Mouse (Mus musculus) MEL (cell line): Measurements from ENCODE around the gene Herc4. TPM values are rescaled to one million over a fixed set of nuclear protein-coding genes. Genes with fewer than 3 reads are reported as not detected.

Experiments used
- DNase-seq: peaks from one replicate; pipeline ENCODE4 v3.0.0; 2011; ENCODE audit warnings: low read depth, low spot score
- H3K27ac ChIP-seq: 2 replicates; pipeline ENCODE4 v1.5.1; 2012; ENCODE audit warnings: low read depth, mild to moderate bottlenecking, control low read depth, low read length, moderate library complexity; ENCODE audit not compliant: control insufficient read depth
- H3K27me3 ChIP-seq, 2 experiments: fragments of 150-350 bp in 1 of 2; sonication (generic) in 1 of 2; 2 replicates each; pipeline ENCODE4 v1.6.1; 2012; ENCODE audit warnings: low read length in 2 of 2, mild to moderate bottlenecking in 2 of 2, improper control_type of control experiment in 1 of 2, moderate library complexity in 1 of 2; ENCODE audit not compliant: insufficient read depth in 2 of 2, control insufficient read depth in 1 of 2
- H3K36me3 ChIP-seq, 2 experiments: 2 replicates each; pipeline ENCODE4 v1.6.1; 2012 to 2014; ENCODE audit warnings: low read length in 2 of 2, improper control_type of control experiment in 1 of 2, inconsistent platforms in 1 of 2, mild to moderate bottlenecking in 1 of 2; ENCODE audit not compliant: insufficient read depth in 2 of 2, control insufficient read depth in 1 of 2
- H3K4me1 ChIP-seq, 2 experiments: fragments of 150-350 bp in 1 of 2; sonication (generic) in 1 of 2; 2 replicates each; pipeline ENCODE4 v1.6.1; 2012; ENCODE audit warnings: low read length in 2 of 2, improper control_type of control experiment in 1 of 2, mild to moderate bottlenecking in 1 of 2; ENCODE audit not compliant: insufficient read depth in 2 of 2, control insufficient read depth in 1 of 2
- H3K4me3 ChIP-seq, 2 experiments: fragments of 150-350 bp in 1 of 2; sonication (generic) in 1 of 2; 2 replicates each; pipeline ENCODE4 v1.5.1; 2012; ENCODE audit warnings: low read depth in 2 of 2, low read length in 2 of 2, mild to moderate bottlenecking in 2 of 2, moderate library complexity in 2 of 2, control low read depth in 1 of 2, improper control_type of control experiment in 1 of 2; ENCODE audit not compliant: control insufficient read depth in 1 of 2, insufficient read depth in 1 of 2
- H3K79me2 ChIP-seq: 2 replicates; pipeline ENCODE4 v1.6.1; 2012; ENCODE audit warnings: mild to moderate bottlenecking, low read length, moderate library complexity; ENCODE audit not compliant: control insufficient read depth, poor library complexity, insufficient read depth
- H3K9ac ChIP-seq: 2 replicates; pipeline ENCODE4 v1.6.1; 2012; ENCODE audit warnings: low read depth, mild to moderate bottlenecking, control low read depth, low read length, moderate library complexity; ENCODE audit not compliant: control insufficient read depth, poor library complexity, severe bottlenecking
- H3K9me3 ChIP-seq: fragments of 150-350 bp; sonication (generic); replicated peaks from 2 replicates; pipeline ENCODE4 v1.6.1; 2012; ENCODE audit warnings: mild to moderate bottlenecking, low read length, improper control_type of control experiment, moderate library complexity; ENCODE audit not compliant: insufficient read depth
- BHLHE40 ChIP-seq: IDR thresholded peaks from 2 replicates; pipeline ENCODE4 v1.6.1; 2012; ENCODE audit warnings: low read depth, mild to moderate bottlenecking, inconsistent platforms, low read length, improper control_type of control experiment, borderline replicate concordance
- CHD1 ChIP-seq: IDR thresholded peaks from 2 replicates; pipeline ENCODE4 v1.6.1; 2012; ENCODE audit warnings: low read depth, mild to moderate bottlenecking, inconsistent platforms, low read length, improper control_type of control experiment
- EP300 ChIP-seq, 2 experiments: IDR thresholded peaks; 2 replicates each; pipeline ENCODE4 v1.6.1; 2011; ENCODE audit warnings: improper control_type of control experiment in 2 of 2, low read length in 2 of 2, low read depth in 1 of 2, mild to moderate bottlenecking in 1 of 2
- GATA1 ChIP-seq: IDR thresholded peaks from 2 replicates; pipeline ENCODE4 v1.6.1; 2011; ENCODE audit warnings: low read depth, low read length, improper control_type of control experiment
- MAFK ChIP-seq: IDR thresholded peaks from 2 replicates; pipeline ENCODE4 v1.6.1; 2011; ENCODE audit warnings: low read depth, mild to moderate bottlenecking, low read length, improper control_type of control experiment, borderline replicate concordance
- MAX ChIP-seq: IDR thresholded peaks from 2 replicates; pipeline ENCODE4 v1.6.1; 2011; ENCODE audit warnings: low read length, improper control_type of control experiment
- MEF2A ChIP-seq: IDR thresholded peaks from 2 replicates; pipeline ENCODE4 v1.6.1; 2014; ENCODE audit warnings: low read depth, mild to moderate bottlenecking, inconsistent platforms, low read length, improper control_type of control experiment; ENCODE audit not compliant: poor library complexity, insufficient replicate concordance, severe bottlenecking; ENCODE audit errors: extremely low read depth
- MXI1 ChIP-seq: IDR thresholded peaks from 2 replicates; pipeline ENCODE4 v1.6.1; 2011; ENCODE audit warnings: mild to moderate bottlenecking, low read depth, low read length, improper control_type of control experiment
- MYB ChIP-seq: IDR thresholded peaks from 2 replicates; pipeline ENCODE4 v1.6.1; 2011; ENCODE audit warnings: mild to moderate bottlenecking, low read depth, low read length, improper control_type of control experiment
- MYC ChIP-seq: IDR thresholded peaks from 2 replicates; pipeline ENCODE4 v1.6.1; 2011; ENCODE audit warnings: low read depth, mild to moderate bottlenecking, low read length, improper control_type of control experiment, moderate library complexity
- NELFE ChIP-seq: IDR thresholded peaks from 2 replicates; pipeline ENCODE4 v1.6.1; 2011; ENCODE audit warnings: low read depth, low read length, improper control_type of control experiment
- RCOR1 ChIP-seq: IDR thresholded peaks from 2 replicates; pipeline ENCODE4 v1.6.1; 2012; ENCODE audit warnings: low read depth, mild to moderate bottlenecking, inconsistent platforms, low read length, improper control_type of control experiment
- SIN3A ChIP-seq: IDR thresholded peaks from 2 replicates; pipeline ENCODE4 v1.6.1; 2012; ENCODE audit warnings: low read length, improper control_type of control experiment, inconsistent platforms
- TAL1 ChIP-seq: IDR thresholded peaks from 2 replicates; pipeline ENCODE4 v1.6.1; 2012; ENCODE audit warnings: mild to moderate bottlenecking, inconsistent platforms, low read length, moderate library complexity, mixed read lengths
- TBP ChIP-seq: IDR thresholded peaks from 2 replicates; pipeline ENCODE4 v1.8.0; 2011; ENCODE audit warnings: low read depth, low read length, improper control_type of control experiment
- TCF12 ChIP-seq: IDR thresholded peaks from 2 replicates; pipeline ENCODE4 v1.6.1; 2014; ENCODE audit warnings: low read depth, mild to moderate bottlenecking, inconsistent platforms, low read length, improper control_type of control experiment, moderate library complexity
- UBTF ChIP-seq: IDR thresholded peaks from 2 replicates; pipeline ENCODE4 v1.6.1; 2012; ENCODE audit warnings: low read depth, mild to moderate bottlenecking, inconsistent platforms, low read length, improper control_type of control experiment, moderate library complexity, borderline replicate concordance; ENCODE audit not compliant: insufficient read depth
- USF1 ChIP-seq: IDR thresholded peaks from 2 replicates; pipeline ENCODE4 v1.6.1; 2014; ENCODE audit warnings: low read depth, mild to moderate bottlenecking, inconsistent platforms, low read length, improper control_type of control experiment, moderate library complexity
- ZC3H11A ChIP-seq: IDR thresholded peaks from 2 replicates; pipeline ENCODE4 v1.6.1; 2012; ENCODE audit warnings: low read depth, mild to moderate bottlenecking, inconsistent platforms, low read length, improper control_type of control experiment
- ZKSCAN1 ChIP-seq: IDR thresholded peaks from 2 replicates; pipeline ENCODE4 v1.6.1; 2012; ENCODE audit warnings: low read depth, mild to moderate bottlenecking, inconsistent platforms, low read length, improper control_type of control experiment, moderate library complexity
- ZMIZ1 ChIP-seq: IDR thresholded peaks from 2 replicates; pipeline ENCODE4 v1.6.1; 2012; ENCODE audit warnings: low read depth, mild to moderate bottlenecking, inconsistent platforms, low read length, improper control_type of control experiment, moderate library complexity
- polyA plus RNA-seq, 2 experiments: library from polyadenylated mRNA; stranded (reverse) in 1 of 2; unstranded in 1 of 2; fragments of >175 nt in 1 of 2; fragments of >200 nt in 1 of 2; gene quantifications; 2 replicates each; pipeline versions ENCODE4 v1.2.1 to v1.2.4; 2012; ENCODE audit warnings: low replicate concordance in 2 of 2, low read depth in 1 of 2; ENCODE audit not compliant: insufficient read length in 2 of 2, insufficient read depth in 1 of 2, missing spikeins in 1 of 2
- total RNA-seq: library from RNA; depleted of rRNA; stranded (reverse); fragments of 300-350 nt; gene quantifications from 2 replicates; pipeline ENCODE4 v1.2.3, GENCODE M21; 2012

The Herc4 gene
- total and polyA plus RNA-seq, 3 experiments, result 37.1 to 140 (median 57.1) TPM

DNA sequence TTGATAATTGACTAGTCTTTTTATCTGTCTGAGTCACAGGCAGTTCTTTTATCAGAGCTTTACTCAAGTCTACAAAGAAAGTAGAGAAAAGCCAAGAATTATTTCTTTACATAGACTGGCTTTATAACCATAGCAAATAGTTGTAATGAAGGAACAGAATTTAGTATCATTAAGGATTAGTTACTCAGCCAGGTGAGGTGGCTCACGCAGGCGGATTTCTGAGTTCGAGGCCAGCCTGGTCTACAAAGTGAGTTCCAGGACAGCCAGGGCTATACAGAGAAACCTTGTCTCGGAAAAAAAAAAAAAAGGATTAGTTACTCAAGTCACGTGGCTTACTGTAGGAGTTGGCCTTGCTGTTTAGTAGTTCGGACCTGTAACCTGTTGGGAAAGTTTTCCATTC is 4.8 kb downstream of the Herc4 start:
- no peak overlapping the region for H3K4me3 ChIP-seq
- H3K79me2 ChIP-seq, result peaks cover 39% of the 10 kb centered on the region
- TF ChIP-seq ZC3H11A (no peak), GATA1 (0 out of 2 replicates have a peak, but pooled peaks have one; percentile 22), ZMIZ1 (no peak), EP300 (IDR thresholded peaks at IDR 0.05; ENCODE audit: low read depth in 1 of 2, low read length in 2 of 2) (peak in 1 of 2 experiments; percentile 47; a peak in 2 of 4 replicates), SIN3A (peak; percentile 22; the same call in 1 of the 2 replicates)
- peaks cover 28 to 29% of the 10 kb centered on the region in 2 experiments for H3K36me3 ChIP-seq
- H3K9me3 ChIP-seq, result no peaks in the 10 kb centered on the region
- H3K27ac ChIP-seq, result no peak overlapping the region
- H3K9ac ChIP-seq, result no peak overlapping the region
- peaks cover 10 to 12% of the 10 kb centered on the region in 2 experiments for H3K4me1 ChIP-seq
- DNase-seq, result no peak
- no peaks in the 10 kb centered on the region for H3K27me3 ChIP-seq

DNA sequence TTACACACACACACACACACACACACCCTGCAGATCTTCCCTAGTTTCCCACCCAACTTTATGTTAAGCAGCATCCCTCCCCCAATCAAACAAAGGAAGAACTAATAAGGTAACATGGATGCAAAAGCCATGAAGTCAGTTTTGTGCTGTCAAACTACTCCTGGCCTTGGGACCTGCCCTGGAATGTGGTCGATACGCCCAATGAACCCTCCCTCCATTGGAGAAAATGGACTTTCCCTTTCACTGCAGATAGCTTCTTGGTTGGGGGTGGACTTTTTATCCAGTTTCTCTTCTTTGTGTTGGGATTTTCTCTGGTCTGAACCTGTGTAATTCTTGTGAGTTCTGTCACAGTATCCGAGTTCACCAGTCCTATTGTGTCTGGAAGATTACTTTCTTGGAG is 15.1 kb downstream of the Herc4 start:
- Histone ChIP-seq H3K27me3 (no peaks in the 10 kb centered on the region), H3K4me3 (no peak overlapping the region), H3K4me1 (peaks cover 0 to 2% of the 10 kb centered on the region in 2 experiments; a peak in 2 of 4 replicates), H3K27ac (no peak overlapping the region), H3K9me3 (no peaks in the 10 kb centered on the region), H3K79me2 (peaks cover 18% of the 10 kb centered on the region), H3K9ac (no peak overlapping the region), H3K36me3 (peaks cover 4 to 14% of the 10 kb centered on the region in 2 experiments)
- no peak for TF ChIP-seq MAX
- TF ChIP-seq EP300 (IDR thresholded peaks at IDR 0.05; ENCODE audit: low read depth in 1 of 2, low read length in 2 of 2), result no peak
- TF ChIP-seq MYB, result no peak
- TF ChIP-seq MXI1, result no peak
- no peak for TF ChIP-seq RCOR1
- TF ChIP-seq BHLHE40, result no peak
- TF ChIP-seq NELFE, result no peak
- no peak for TF ChIP-seq MYC
- TF ChIP-seq UBTF, result no peak
- TF ChIP-seq MAFK, result no peak
- TF ChIP-seq TCF12, result no peak
- TF ChIP-seq ZC3H11A, result no peak
- no peak for TF ChIP-seq TAL1
- no peak for TF ChIP-seq MEF2A
- no peak for TF ChIP-seq SIN3A
- TF ChIP-seq USF1, result no peak
- TF ChIP-seq GATA1, result no peak
- TF ChIP-seq TBP, result no peak
- no peak for TF ChIP-seq CHD1
- TF ChIP-seq ZKSCAN1, result no peak
- DNase-seq, result no peak
